Mouse (Mus musculus) hindbrain, embryonic 11.5 days (tissue): ENCODE measurements around the gene Gimap8. TPM values are rescaled to one million over a fixed set of nuclear protein-coding genes. Genes with fewer than 3 reads are reported as not detected.
"Not testable (repeated sequence)": the region's sequence is repeated elsewhere in the genome, so short reads cannot be mapped to it uniquely, and the experiment has no call there.

Experiments
- ATAC-seq: fragments of 200-750 bp; cut with Nextera tagmentation; 2 replicates; pipeline ENCODE4 v1.8.0; 2017; ENCODE audit warnings: mild to moderate bottlenecking, moderate TSS enrichment, moderate library complexity; ENCODE audit not compliant: low FRiP score
- DNase-seq: peaks from one replicate; pipeline ENCODE4 v3.0.0-alpha.2; 2015; ENCODE audit warnings: low spot score
- H3K27ac ChIP-seq: fragments of 300-500 bp; sonication (generic); 2 replicates; pipeline ENCODE4 v1.5.1; 2014; ENCODE audit warnings: mild to moderate bottlenecking, low read depth, low read length
- H3K27me3 ChIP-seq: fragments of 300-500 bp; sonication (generic); 2 replicates; pipeline ENCODE4 v1.6.1; 2014; ENCODE audit warnings: mild to moderate bottlenecking, low read length, moderate library complexity, mixed read lengths; ENCODE audit not compliant: control insufficient read depth, insufficient read depth
- H3K36me3 ChIP-seq: fragments of 300-500 bp; sonication (generic); 2 replicates; pipeline ENCODE4 v1.6.1; 2014; ENCODE audit warnings: mild to moderate bottlenecking, low read length, moderate library complexity, mixed read lengths; ENCODE audit not compliant: control insufficient read depth, insufficient read depth
- H3K4me1 ChIP-seq: fragments of 300-500 bp; sonication (generic); replicated peaks from 2 replicates; pipeline ENCODE4 v1.6.1; 2014; ENCODE audit warnings: low read length, mixed read lengths; ENCODE audit not compliant: control insufficient read depth, insufficient read depth
- H3K4me2 ChIP-seq: fragments of 300-500 bp; sonication (generic); replicated peaks from 2 replicates; pipeline ENCODE4 v1.6.1; 2014; ENCODE audit warnings: mild to moderate bottlenecking, low read depth, low read length
- H3K4me3 ChIP-seq: fragments of 300-500 bp; sonication (generic); 2 replicates; pipeline ENCODE4 v1.5.1; 2014; ENCODE audit warnings: low read depth, low read length
- H3K9ac ChIP-seq: fragments of 300-500 bp; sonication (generic); 2 replicates; pipeline ENCODE4 v1.6.1; 2014; ENCODE audit warnings: low read depth, low read length
- H3K9me3 ChIP-seq: fragments of 300-500 bp; sonication (generic); 2 replicates; pipeline ENCODE4 v1.6.1; 2016; ENCODE audit warnings: low read length; ENCODE audit not compliant: control insufficient read depth
- WGBS: fragments of 180-500 bp; shearing (Covaris S2); extraction: QIAGEN DNeasy Blood & Tissue Kit; methylation state at CpG from one replicate; pipeline ENCODE4 v1.1.7; 2014; 5-methylcytosine and 5-hydroxymethylcytosine counted together
- polyA plus RNA-seq: library from polyadenylated mRNA; unstranded; fragments of >200 nt; fragmentation: Nextera tagmentation; extraction: Ambion mirVana; gene quantifications from 2 replicates; pipeline ENCODE4 v1.2.1, GENCODE M21; 2014

Gimap8 gene
- polyA plus RNA-seq, 1 experiment from 2014 or later, result 0.37 TPM

DNA sequence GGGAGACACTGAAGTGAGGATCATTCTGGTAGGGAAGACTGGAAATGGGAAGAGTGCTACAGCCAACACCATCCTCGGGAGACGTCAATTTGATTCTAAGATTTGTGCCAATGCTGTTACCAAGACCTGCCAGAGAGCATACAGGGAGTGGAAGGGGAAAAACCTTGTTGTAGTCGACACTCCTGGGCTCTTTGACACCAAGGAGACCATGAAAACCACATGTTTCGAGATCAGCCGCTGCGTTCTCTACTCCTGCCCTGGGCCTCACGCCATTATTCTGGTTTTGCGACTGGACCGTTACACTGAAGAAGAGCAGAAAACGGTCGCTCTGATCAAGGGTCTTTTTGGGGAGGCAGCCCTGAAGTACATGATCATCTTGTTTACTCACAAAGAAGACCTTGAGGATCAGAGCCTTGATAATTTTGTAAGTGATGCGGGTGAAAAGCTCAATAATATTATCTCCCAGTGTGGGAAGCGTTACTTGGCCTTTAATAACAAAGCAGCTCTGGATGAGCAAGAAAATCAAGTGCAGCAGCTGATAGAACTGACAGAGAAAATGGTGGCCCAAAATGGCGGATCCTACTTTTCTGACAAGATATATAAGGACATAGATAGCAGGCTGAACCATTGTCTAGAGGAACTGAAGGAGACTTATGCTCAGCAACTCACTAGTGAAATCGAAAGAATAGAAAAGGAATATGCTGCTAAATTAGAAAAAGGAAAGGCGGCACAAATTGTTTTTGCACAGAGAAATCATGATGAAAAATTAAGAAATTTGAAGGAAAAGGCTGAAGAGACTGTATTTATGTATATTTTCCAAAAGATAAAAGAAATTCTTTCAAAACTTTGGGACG lies 30.7 kb downstream of the Gimap8 start:
- ATAC-seq (no peak), DNase-seq (no peak)
- Histone ChIP-seq H3K4me1 (peaks cover 3% of the 10 kb centered on the region; the same call in 1 of the 2 replicates), H3K27ac (no peak overlapping the region), H3K9ac (no peak overlapping the region), H3K9me3 (no peaks in the 10 kb centered on the region), H3K4me2 (no peak overlapping the region), H3K27me3 (no peaks in the 10 kb centered on the region), H3K4me3 (no peak overlapping the region), H3K36me3 (no peaks in the 10 kb centered on the region)
- WGBS, result 93% methylated on average over 17 of the region's 17 CpGs

DNA sequence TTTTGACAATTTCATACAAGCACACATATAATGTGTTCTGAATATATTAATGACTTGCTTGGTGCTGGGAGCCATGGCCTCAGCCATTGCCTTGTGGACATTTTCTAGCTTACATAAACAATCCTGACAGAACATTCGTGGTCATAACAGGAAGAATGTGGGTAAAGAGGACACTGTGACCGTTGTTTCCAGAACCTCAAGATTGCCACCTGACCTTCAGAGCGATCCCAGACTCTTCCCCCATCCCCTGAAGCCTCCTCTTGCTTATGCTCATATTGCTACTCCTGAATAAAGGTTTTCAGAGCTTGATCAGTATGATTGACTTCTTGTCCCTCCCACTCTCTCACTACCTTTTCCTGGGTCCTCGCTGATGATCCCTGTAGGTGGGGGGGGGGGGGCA lies 31.4 kb downstream of the Gimap8 start:
- peaks cover 3% of the 10 kb centered on the region; the same call in 1 of the 2 replicates for H3K4me1 ChIP-seq
- no peaks in the 10 kb centered on the region for H3K9me3 ChIP-seq
- 85% methylated on average over 4 of the region's 4 CpGs for WGBS
- no peaks in the 10 kb centered on the region for H3K36me3 ChIP-seq
- no peak overlapping the region for H3K4me2 ChIP-seq
- H3K9ac ChIP-seq, result no peak overlapping the region
- no peak for DNase-seq
- H3K27ac ChIP-seq, result no peak overlapping the region
- no peak for ATAC-seq
- no peaks in the 10 kb centered on the region for H3K27me3 ChIP-seq
- no peak overlapping the region for H3K4me3 ChIP-seq

DNA sequence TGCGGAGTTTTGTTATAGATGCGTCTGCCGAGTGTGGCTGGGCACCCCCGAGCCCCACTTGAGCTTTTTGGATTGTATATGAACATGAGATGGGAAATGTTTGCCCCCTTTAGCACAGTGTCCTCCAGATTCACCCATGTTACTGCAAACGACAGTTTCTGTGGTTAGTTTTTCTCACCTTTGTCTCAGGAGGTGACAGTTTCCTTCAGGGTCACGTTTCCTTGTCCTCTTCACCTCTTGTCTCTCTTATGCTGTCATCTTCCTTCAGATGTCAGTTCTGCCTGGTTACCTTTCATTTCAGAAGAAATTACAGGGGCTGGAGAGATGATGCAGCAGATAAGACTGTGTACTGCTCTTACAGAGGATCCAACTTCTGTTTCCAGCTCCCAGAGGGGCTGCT lies 32.7 kb downstream of the Gimap8 start:
- Histone ChIP-seq H3K9ac (no peak overlapping the region), H3K27ac (no peak overlapping the region), H3K27me3 (no peaks in the 10 kb centered on the region), H3K36me3 (no peaks in the 10 kb centered on the region), H3K4me3 (no peak overlapping the region), H3K9me3 (no peaks in the 10 kb centered on the region), H3K4me1 (peaks cover 3% of the 10 kb centered on the region; the same call in 1 of the 2 replicates), H3K4me2 (no peak overlapping the region)
- DNase-seq (no peak), ATAC-seq (no peak)
- WGBS, result 87% methylated on average over 6 of the region's 6 CpGs

DNA sequence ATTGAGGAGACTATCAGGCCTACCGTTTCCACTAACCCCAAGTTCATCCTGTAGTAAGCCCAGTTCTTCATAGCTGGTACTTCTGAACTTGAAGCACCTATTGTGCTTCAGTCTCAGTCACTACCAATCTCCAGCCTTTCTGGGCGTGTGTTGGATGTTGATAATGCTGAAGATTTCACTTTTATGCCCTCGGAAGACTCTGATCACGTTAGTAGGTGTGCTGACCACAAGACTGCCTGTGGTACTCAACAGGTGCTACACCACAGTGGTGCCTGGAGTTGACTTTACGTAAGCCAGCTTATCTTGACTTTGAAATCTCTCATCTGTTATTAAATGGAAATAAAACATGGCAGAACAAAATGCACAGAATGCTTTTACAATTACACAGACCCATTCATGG lies 33.4 kb downstream of the Gimap8 start:
- H3K27me3 ChIP-seq, result no peaks in the 10 kb centered on the region
- no peak overlapping the region for H3K9ac ChIP-seq
- no peak for DNase-seq
- no peak overlapping the region for H3K4me2 ChIP-seq
- H3K9me3 ChIP-seq, result no peaks in the 10 kb centered on the region
- H3K4me1 ChIP-seq, result peaks cover 3% of the 10 kb centered on the region; the same call in 1 of the 2 replicates
- ATAC-seq, result no peak
- WGBS, result 82% methylated on average over 5 of the region's 5 CpGs
- no peaks in the 10 kb centered on the region for H3K36me3 ChIP-seq
- H3K4me3 ChIP-seq, result no peak overlapping the region
- H3K27ac ChIP-seq, result no peak overlapping the region

- DNase-seq (no peak), ATAC-seq (no peak)
- Histone ChIP-seq H3K36me3 (no peaks in the 10 kb centered on the region), H3K4me2 (no peak overlapping the region), H3K9me3 (no peaks in the 10 kb centered on the region), H3K9ac (no peak overlapping the region), H3K27me3 (no peaks in the 10 kb centered on the region), H3K27ac (no peak overlapping the region), H3K4me1 (no peaks in the 10 kb centered on the region), H3K4me3 (no peak overlapping the region)
- WGBS, result 78% methylated on average over 3 of the region's 3 CpGs
Observed at GRCm38 (mm10) chr6:48681472-48682090, 34.5 kb downstream of the Gimap8 start.

DNA sequence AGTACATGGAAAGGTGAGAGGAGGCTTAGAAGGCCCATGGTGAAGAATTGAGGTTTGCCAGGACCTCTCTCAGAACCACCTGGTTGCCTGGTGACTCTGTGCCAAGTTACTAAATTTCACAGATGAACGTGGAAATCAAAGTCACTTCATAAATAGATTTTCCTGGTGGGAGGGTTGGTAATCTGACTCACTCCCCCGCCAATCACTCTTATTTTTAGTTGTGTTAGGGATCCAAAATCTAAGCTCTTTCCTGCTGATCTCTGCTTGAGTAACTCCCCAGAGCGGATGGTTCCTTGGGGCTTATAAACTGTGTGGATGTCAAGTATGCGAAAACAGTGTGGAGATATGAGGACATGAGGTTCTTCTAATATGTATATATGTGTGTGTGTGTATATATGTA lies 35.2 kb downstream of the Gimap8 start:
- ATAC-seq, result no peak
- Histone ChIP-seq H3K4me3 (no peak overlapping the region), H3K9me3 (no peaks in the 10 kb centered on the region), H3K4me2 (no peak overlapping the region), H3K27ac (no peak overlapping the region), H3K9ac (no peak overlapping the region), H3K27me3 (no peaks in the 10 kb centered on the region), H3K36me3 (no peaks in the 10 kb centered on the region), H3K4me1 (no peaks in the 10 kb centered on the region)
- 77% methylated on average over 4 of the region's 4 CpGs for WGBS
- DNase-seq, result no peak

- not testable (repeated sequence) for H3K9ac ChIP-seq, H3K9me3 ChIP-seq, H3K4me1 ChIP-seq, ATAC-seq, H3K27me3 ChIP-seq, H3K27ac ChIP-seq, DNase-seq, H3K4me2 ChIP-seq, H3K36me3 ChIP-seq, H3K4me3 ChIP-seq
- 94% methylated on average over 3 of the region's 4 CpGs for WGBS
Observed at GRCm38 (mm10) chr6:48683263-48683821, 36.3 kb downstream of the Gimap8 start.

- Histone ChIP-seq H3K4me3 (no peak within 1 kb of the TSS), H3K27ac (no peak within 1 kb of the TSS), H3K36me3 (no peaks in the 10 kb centered on the region), H3K27me3 (no peaks in the 10 kb centered on the region), H3K4me1 (no peaks in the 10 kb centered on the region), H3K9me3 (no peaks in the 10 kb centered on the region), H3K4me2 (no peak within 1 kb of the TSS), H3K9ac (no peak within 1 kb of the TSS)
- WGBS, result 79% methylated on average over 5 of the region's 5 CpGs
- DNase-seq (no peak), ATAC-seq (no peak)
Observed at GRCm38 (mm10) chr6:48684319-48684718, 37.3 kb downstream of the Gimap8 start, which contains the start of gene Gimap4. TSS of gene Gimap4 (plus strand) at chr6:48684549.
